Mouse (Mus musculus): ENCODE measurements around the gene Lsamp.

- no peak for TF ChIP-seq POLR2A (IDR thresholded peaks at IDR 0.05; ENCODE audit: insufficient read depth, low read depth, low read length)
- TF ChIP-seq CTCF (IDR thresholded peaks at IDR 0.05): no peak
These were observed 1548.7 kb downstream of the Lsamp start for GRCm38 (mm10) chr16:41532661-41533551.
